Mouse (Mus musculus) layer of hippocampus, adult 9-10 months (tissue): ENCODE measurements around the gene Entpd8.

Source experiments
- DNase-seq: peaks from one replicate; pipeline ENCODE4 v3.0.0; 2022; ENCODE audit warnings: low spot score

The Entpd8 gene

DNA sequence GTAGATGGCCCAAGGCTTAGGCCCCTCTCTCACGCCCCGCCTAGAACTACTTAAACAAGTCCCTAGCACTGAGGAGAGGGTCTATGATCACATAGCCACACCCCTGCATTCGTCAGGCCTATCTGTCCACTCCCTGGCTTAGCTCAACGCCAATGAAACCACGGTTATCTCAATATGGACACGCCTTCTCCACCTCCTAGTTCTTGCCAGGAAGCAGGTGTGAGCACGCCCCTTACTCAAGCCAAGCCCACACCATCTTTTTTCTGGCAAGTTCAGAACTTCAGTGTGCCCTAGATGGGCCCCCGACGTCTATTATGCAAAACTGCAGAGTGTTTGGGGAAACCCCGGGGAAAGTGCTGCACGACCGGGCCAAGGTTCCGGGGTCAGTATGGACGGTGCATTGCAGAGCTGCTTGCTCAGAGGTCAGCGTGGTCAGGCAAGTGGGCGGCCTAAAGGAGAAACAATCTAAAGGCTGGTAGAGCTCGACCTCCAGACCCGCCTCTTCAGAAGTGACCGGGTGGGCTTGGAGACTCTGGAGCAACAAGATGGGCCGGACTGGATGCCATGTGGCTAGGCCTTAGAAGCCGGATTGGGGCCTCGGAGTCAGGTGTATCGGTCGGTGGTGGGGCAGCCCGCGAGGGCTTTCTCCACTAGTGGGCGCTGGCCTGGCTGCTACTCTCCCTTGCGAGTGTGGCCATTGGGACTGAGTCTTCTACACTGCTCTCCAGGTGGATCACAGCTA lies 15.2 kb downstream of the Entpd8 start, which contains the start of gene Noxa1:
Gene Noxa1 (minus strand): TSS at position 41 of the 742 bp plus-strand sequence.
- no peak for DNase-seq

DNA sequence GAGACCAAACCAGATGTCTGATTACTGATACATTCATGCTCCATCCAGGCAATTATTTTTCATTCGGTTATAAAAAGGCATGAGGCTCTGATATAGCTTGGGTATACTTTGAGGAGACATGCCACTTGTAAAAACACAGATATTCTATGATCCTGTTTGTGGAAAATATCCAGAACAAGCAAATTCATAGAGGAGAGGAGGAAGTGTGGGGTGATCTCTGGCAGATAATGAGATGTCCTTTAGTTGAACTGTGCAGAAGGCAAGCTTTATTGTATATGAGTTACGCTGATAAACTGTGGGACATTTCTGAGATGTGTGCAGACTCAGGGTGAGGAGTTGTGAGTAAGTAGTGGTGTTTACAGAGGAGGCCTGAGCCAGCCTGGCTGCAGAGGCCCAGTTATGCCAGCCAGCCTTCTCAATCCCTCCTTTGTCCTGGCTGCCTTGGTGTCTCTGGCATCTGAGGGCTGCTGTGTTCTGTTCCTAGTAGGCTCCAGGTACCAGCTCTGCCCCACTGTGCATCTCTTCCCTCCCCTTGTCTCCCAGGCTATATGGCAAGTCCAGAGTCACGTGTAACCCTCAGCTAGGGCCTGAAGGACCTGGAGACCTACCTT lies 18.0 kb downstream of the Entpd8 start:
- DNase-seq = no peak

DNA sequence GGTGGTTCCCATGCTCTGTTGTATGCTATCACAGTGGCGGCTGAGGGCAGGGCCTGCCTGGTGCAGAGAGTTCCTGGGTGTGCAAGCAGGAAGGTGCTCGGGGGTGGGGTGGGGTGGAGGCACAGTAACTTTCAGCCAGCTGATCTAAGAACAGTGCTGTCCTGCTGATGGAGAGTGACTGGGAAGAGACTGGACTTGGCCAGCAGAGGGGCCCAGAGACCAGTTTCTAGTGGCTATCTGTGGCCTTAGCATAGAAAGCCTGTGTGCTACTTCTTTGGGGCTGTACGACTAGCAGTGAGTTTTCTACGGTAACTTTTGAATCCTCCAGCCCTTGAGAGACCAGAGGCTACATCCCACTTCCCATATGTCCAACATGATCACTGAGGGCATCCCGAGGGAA lies 18.9 kb downstream of the Entpd8 start:
- DNase-seq = no peak

DNA sequence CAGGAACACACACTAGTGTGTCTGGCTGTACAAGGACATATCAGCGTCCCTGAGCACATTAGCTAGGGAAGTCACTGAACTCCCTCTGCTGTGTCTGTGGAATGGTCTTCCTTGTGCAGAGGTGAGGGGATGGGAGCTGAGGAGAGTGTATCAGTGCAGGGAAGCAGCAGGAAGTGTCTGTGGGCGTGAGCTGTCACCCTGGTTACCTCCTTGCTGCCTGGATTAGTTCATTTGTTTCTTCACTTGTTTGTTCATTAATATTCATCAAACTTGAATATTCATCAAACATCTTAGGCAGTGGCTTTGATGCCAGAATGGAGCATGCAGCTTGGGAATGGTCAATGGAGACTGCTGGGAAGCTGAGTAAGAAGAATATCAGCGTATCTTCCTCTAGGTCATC lies 19.6 kb downstream of the Entpd8 start:
- no peak for DNase-seq

DNA sequence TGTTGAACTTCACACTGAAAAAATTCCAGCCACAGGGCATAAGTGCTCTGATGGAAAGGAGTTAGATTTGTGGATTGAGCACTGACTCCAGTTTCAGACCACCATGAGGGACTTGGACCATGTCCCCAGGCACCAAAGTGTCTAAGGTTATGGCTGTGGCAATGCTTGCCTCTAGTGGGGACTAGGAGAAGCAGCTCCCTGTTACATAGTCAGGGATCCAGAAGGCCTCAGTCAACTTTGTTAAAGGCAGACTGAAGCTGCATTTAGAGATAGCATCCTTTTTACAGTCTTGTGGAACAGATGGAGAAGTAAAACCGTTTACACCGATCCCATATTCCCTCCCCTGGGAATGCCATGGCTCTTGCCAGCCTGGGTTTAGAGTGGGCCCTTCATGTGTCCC lies 24.0 kb downstream of the Entpd8 start:
- DNase-seq = no peak

DNA sequence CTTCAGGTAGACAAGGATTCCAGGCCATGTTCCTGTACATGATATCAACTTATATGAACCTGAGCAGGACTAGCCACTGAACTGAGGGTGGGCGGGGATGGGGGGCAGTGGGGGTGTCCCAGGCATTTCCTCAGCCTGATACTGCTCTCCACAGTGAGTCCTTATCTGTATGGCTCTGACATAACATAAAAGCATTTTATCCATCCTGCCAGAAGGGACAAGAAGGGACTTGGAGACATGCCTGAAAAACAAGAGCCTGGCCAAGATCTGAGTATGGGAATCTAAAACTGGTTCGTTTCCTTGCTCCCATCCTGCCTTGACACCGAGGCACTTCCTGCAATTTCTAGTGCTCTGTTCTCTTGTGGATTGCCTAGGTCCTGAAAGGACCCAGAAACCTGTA lies 25.9 kb downstream of the Entpd8 start:
- DNase-seq = no peak

DNA sequence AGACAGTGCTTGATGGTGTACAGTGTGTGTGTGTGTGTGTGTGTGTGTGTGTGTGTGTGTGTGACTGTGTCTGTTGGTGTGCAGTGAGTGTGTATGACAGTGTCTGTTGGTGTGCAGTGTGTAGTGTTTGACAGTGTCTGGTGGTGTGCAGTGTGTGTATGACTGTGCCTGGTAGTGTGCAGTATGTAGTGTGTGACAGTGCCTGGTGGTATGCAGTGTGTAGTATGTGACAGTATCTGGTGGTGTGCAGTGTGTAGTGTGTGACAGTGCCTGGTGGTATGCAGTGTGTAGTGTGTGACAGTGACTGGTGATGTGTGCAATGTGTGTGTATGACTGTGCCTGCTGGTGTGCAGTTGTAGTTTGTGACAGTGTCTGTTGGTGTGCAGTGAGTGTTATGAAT lies 29.4 kb downstream of the Entpd8 start:
- no peak for DNase-seq

DNA sequence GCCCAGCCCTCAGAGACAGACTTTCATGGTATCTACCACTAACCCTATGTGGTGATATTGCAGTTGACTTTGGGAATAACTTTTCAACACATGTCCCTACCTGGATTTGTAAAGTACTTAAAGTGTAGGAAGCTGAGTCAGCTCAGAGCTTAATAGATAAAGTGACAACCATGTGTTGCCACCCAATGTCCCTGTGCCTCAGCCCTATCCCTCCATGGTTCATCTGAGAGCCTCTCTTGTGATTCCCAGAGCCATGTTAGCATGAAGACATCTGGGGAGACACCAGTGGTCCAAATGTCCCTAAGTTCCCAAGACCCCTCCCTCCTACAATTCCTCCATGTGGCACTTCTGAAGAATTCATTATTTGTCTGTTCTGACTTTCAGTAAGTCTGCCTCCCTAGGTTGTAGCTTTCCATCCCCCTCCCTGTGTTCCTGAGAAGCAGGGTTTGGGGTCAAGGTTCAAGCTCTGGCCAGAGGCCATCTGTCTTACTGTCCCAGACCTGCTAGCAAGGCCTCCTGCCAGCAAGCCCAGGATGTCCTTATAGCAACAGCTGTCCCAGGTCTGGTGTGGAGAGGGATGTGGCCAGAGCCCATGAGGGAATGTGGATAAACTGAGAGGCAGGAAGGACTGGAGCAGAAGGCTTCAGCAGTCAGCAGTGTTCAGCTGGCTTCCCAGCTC lies 30.5 kb downstream of the Entpd8 start:
- no peak for DNase-seq

DNA sequence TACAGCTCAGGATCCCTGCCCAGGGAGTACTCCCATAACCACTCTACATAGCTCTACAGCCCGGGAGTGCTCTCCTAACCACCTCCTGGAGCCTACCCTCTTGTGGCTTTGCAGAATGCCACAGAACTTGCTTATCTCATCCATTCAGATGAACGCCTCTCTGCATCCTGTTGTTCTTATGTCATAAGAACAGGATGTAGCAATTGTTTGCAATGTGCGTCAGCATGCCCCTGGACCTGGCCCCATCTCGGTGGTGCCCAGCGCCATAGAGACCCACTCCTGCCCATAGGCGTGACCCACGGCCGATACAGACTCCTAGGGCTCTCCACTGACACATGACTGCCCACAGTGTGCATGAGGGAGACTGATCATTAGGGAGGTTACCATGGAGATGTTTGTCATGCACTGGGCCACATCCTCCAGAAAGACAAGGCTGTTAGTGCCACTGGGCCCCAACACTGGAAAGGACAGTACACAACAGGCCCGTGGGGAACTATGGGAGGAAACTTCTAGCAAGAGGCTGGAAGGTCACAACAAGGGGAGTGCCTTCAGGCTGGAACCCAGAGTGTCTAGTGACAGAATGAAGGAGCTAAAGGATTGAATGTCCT lies 31.2 kb downstream of the Entpd8 start:
- DNase-seq = no peak

DNA sequence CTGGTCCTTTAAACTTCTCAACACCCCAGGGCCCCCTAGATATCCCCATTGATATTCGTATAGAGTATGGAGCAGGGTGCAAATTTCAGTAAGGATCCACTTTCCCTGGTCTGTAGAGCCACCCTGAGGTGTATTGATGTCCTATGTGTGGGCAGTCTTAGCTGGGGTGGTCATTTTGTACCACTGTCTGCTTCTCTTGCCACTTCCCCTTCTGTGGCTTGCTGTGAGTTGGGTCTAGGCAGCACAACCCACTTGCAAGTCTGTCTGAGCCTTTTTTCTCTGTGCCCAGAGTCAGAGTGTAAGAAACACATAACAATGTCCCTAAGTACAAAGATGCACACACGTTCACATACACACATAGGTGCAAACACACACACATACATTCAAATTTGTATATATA lies 34.2 kb downstream of the Entpd8 start:
- DNase-seq = no peak

DNA sequence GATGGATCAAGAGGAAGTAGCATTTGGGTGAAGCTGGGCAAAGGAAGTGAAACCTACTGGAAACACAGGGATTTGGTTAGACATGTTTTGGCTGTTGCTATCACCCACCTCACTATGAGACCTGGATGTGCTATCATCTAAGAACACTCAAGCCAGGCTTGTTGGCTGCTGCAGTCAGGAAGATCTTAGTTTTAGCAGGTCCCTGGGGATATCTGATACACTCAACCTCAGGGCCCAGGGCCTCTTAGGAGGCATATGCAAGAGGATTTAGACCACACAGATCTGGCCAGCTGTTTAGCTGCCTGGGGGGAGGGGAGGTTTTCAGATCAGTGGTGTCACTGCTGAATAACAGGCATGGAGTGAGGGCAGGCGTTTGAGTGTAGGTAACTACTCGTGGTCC lies 35.3 kb downstream of the Entpd8 start:
- no peak for DNase-seq

DNA sequence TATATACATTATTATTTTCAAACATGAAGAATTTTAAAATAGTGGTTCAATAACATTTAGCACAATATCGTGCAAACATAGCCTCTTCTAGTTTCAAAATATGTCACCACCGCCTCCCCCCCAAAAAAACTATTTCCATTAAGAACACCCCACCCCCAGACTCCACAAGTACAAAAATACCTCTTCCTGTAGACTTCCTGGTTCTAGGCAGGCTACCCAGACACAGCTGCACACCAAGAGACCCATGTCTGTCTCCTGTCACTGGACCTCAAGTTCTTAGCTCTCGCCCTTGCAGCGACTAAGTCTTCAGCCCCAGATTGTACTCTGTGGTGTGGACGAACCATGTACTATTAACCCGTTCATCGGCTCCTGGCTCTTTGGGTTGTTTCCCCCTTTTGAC lies 40.9 kb downstream of the Entpd8 start:
- no peak for DNase-seq

DNA sequence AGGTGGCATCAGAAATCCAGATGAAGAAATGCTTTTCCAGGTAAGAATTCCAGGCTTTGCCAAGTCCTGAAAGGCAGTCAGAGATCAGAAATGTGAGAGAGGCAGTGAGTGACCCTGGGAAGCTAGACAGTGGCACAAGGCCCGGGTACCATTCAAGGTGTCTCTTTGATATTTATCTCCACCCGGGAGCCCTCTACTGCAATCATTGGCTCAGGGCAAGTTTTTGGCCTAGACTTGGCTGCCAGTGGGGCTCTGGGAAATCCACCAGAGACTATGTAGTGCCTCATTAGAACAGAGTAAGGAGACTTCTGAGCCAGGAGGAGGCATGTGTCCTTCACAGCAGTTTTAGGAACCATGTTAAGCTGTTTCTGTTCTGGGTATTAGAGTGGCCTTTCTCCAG lies 42.6 kb downstream of the Entpd8 start:
- no peak for DNase-seq

DNA sequence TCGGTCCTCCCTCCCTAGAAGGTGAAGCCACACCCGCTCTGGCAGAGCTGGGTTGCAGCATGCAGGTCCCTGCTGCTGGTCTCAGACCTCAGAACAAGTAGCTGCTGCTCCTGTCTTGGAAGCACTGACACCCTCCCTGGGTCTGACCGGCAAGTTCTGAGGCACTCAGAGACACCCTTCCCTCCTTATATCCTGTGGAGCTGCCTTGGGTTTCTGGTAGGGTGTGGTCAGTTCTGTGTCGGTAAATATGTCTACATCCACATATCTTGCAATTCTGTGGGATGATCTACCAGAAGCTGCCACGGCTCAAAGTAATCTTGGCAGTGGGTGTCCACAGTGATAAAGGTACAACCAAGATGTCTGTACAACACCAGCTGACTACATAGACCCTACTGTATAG lies 43.4 kb downstream of the Entpd8 start:
- DNase-seq = no peak

DNA sequence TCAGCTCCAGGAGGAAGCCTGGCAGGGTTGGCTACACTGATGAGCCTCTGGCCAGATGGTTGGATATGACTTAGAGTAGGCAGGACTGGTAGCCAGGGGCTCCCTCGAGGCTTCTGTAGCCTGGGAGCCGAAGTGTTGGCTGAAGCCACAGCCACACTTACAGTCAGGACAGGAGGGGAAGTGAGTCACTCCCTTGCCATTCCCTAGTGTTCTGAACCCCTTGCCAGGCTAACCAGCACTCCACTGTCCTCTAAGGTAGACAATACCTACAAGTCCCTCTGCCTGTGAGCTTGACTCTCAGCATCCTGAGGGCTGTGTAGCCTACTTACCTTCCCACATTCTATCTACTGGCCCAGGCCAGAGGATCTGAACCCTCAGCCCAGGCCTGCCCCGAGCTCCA lies 44.3 kb downstream of the Entpd8 start:
- no peak for DNase-seq

DNA sequence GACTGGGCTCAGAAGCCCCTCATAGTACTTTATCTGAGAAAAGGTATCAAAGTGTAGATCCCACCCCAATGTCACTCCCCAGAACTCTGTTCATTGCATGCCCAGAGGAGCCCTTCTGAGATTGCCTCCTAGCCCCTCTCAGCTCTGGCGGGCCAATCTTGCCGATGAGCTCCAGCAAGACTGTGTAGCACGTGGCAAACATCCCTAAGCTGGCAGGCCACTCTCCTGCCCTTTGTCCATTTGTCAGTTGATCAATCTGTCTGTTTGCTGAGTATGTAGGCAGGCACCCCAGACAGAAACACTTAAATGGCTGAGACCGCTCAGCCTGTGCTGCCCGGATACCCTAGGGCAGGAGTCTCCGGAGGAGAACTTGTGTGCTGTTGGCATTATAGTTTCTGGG lies 45.0 kb downstream of the Entpd8 start:
- no peak for DNase-seq

DNA sequence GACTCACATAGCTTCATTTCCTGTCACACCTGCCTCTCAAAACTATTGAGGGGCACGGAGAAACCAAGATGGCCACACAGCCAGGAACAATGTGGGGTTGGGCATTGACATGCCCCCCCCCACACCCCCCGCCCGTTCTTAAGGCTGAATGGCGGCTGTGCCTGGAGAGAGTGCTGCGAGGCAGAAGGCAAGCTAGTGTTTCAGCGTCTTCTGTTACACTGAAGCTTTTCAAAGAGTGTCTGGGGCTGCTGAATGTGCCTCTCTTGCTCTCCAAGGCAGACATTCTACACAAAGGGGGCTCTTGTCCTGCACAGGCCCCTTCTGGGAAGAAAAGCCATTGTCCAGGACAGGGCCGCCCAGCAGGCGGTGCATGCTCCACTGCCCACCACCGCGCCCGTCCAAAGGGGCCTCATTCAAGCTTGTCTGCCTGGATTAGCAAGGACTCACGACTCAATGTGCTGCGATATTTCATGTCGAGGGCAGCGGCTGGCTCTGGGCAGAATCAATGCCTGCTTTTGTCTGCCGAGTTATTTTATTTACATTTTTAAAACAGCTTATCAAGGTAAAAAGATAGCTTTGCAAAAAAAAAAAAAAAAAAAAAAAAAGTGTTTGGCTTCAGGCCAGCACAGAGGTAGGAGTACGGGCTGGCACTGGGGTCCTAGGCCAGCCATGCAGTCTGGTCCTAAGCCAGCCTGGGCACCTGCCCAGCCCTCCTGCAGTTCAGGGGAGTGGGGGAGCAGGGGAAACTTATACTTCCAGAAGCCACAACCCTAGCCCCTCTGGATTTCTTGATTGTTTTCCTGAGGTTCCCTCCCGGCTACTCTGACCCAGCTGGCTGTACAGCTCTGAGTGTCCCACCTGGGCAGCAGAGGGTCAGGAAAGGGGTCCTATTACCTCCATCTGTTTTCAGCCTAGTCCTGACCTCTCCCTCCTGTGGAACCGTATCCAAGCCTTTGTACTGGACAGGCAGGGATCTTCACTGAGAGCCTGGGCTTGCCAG lies 46.2 kb downstream of the Entpd8 start:
- DNase-seq = no peak

DNA sequence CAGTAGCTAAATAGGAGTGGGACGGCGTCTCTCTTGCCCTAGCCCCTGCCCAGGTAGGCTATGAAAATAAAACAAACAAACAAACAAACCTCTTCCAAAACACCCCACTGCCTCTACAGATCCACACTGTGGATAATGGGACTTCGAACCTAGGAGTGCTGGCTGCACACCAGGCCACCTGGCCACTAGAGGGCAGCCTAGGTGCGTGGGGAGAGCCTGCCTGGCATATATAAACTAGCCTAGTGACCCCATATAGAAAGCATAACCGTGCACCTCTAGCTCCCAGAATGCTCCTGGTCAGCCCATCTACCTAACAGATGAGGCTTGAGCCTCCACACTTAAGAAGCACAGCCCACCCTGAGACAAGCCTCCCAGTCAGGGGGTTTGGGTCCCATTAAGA lies 47.1 kb downstream of the Entpd8 start:
- DNase-seq = no peak

DNA sequence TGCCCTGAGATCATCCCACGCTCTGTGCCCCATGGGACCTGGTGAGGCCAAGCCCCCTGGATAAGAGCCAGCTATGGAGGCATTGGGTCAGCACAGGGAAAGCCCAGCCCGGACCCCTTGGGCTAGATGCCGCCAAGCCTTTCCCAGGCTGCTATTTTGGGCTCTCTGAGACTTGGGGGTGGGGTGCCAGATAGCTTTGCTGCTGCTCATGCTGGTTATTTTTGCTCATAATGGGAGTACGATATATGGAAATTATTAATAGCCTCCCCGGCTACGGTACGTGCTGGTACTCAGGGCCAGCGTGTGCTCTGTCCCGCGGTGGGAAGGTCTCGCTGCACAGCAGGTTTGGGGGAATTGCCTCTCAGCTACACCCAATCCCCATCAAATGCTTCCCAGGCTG lies 48.0 kb downstream of the Entpd8 start:
- no peak for DNase-seq

DNA sequence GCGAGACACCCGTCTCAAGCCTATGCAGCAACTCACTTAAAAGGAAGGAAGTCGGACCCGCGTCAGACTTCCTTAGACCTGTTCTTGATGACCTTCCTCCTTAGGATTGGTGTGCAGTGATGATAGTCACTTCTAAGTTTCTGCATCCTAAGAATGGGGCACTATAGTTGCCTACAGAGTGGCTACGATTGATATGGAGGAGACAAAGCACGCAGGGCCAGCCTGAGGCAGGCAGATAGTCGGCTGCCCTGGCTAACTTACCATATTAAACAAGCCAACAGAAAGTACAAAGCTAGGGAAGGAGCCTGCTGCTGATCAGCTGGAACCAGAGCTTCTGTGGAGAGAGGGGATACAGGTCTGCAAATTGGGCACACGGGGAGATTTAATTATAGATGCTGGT lies 51.5 kb downstream of the Entpd8 start:
- no peak for DNase-seq
